Mouse (Mus musculus) frontal cortex, postnatal 36 days (tissue): ENCODE results near the gene Gpr156.
A peak's percentile ranks its signal among the peaks of the same experiment; 100 is the strongest.

ENCODE experiments used
- DNase-seq, 2 experiments: peaks; one replicate each; pipeline ENCODE4 v3.0.0; 2022; ENCODE audit warnings: low spot score in 2 of 2

The Gpr156 gene

DNA sequence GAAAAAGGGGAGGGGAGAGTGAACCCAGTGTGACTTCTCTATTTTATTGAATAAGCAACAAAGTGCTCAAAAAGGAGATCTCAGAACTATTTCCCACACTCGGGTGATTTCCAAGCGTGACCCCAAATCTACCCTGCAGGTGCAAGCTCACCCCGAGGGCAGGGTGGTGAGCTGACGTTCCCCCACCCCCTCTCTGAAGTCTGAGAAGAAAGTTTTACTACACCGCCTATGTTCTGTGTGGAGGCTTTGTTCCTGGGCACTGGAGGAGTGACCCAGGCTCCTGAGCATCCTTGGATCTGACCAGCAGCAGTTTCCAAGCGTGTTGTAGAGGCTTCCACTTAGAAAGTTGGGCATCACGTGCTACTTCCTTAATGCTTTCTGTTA is 514 bp downstream of the Gpr156 start:
- DNase-seq = no peak

GRCm38 (mm10) chr16:37919000-37919399 is 2.7 kb downstream of the Gpr156 start:
- DNase-seq = no peak

DNA sequence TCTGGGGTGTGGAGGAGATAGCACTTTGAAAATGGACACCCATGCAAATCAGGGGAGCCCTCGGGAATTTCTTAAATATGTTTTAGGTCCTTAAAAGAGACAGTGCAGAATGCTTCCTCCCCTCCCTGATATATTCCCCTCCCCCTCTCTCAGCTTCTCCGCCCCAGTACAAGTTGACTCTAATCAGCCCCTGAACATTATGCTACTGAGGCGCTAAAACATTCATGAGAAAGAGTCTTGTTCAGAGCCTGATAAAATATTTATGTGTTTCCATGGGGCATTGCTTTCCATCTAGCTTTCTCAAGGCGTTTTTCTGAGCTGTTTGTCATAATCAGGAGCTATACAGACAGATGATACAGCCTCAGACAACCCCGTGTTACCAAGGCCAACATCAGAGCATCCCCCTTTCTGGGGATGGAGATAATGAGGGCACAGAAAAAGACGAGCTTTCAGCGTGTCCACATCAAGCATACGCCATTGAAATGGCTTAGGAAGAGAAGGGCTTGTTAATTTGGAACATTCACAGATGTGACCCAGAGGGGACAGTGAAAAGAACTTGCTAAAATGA is 4.6 kb downstream of the Gpr156 start:
- DNase-seq = no peak

GRCm38 (mm10) chr16:37926087-37926486 is 9.8 kb downstream of the Gpr156 start:
- DNase-seq = no peak

- no peak for DNase-seq
Measured at GRCm38 (mm10) chr16:37927117-37927516, 10.8 kb downstream of the Gpr156 start.

GRCm38 (mm10) chr16:37929006-37929405 is 12.7 kb downstream of the Gpr156 start:
- no peak for DNase-seq

GRCm38 (mm10) chr16:37929626-37930025 is 13.3 kb downstream of the Gpr156 start:
- no peak for DNase-seq

DNA sequence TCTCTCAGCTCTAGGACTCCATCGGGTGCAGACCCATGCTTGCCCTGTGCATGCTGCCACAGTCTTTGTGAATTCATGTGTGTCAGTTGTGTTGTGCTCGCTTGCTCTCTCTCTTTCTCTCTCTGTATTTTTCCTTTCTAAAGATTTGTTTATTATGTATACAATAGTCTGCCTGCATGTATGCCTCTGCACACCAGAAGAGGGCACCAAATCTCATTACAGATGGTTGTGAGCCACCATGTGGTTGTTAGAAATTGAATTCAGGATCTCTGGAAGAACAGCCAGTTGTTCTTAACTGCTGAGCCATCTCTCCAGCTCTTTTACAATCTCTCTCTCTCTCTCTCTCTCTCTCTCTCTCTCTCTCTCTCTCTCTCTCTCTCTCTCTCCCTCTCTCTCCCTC is 18.6 kb downstream of the Gpr156 start:
- no peak for DNase-seq

DNA sequence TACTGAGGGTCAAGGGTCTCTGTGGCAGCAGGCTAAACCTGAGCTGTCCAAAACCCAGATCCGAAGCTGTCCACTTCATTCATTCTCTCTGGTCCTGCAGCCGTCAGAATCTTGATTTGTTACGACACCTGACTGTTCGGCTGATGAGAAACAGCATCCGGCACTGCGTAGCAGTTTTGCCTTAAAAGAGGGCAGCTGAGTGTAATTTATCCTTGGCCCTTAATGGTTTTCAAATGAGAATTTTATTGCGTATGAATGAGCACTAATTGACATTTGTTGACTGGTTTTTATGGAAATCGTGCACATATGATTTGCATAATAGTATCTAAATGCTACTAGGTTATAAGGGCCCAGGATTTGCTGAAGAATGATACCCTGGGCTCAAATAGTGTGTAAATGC is 21.0 kb downstream of the Gpr156 start:
- no peak for DNase-seq

- DNase-seq = peak; percentile 56 to 81
Measured at GRCm38 (mm10) chr16:37938125-37939081, 22.1 kb downstream of the Gpr156 start.

GRCm38 (mm10) chr16:37939082-37939863 is 23.0 kb downstream of the Gpr156 start:
- no peak for DNase-seq

GRCm38 (mm10) chr16:37940291-37940690 is 24.0 kb downstream of the Gpr156 start:
- DNase-seq = no peak

DNA sequence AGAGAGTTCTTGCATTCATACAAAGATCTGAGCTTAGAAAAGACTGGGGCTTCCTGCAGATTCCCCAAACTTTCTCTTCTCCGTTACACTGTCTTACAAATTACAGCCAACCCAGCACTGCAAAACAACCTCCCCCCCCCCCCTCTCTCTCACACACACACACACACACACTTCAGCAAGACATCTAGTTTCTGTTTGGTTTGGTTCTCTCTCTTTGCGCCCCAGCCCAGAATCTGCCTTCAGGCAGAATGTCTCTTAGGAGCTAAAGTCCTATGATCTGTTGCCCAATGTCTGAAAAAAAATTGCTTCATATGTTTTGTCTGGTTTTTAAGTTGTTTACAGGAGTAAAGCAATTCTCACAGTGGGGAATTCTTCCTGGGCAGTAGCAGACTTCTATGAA is 27.4 kb downstream of the Gpr156 start:
- DNase-seq = no peak

DNA sequence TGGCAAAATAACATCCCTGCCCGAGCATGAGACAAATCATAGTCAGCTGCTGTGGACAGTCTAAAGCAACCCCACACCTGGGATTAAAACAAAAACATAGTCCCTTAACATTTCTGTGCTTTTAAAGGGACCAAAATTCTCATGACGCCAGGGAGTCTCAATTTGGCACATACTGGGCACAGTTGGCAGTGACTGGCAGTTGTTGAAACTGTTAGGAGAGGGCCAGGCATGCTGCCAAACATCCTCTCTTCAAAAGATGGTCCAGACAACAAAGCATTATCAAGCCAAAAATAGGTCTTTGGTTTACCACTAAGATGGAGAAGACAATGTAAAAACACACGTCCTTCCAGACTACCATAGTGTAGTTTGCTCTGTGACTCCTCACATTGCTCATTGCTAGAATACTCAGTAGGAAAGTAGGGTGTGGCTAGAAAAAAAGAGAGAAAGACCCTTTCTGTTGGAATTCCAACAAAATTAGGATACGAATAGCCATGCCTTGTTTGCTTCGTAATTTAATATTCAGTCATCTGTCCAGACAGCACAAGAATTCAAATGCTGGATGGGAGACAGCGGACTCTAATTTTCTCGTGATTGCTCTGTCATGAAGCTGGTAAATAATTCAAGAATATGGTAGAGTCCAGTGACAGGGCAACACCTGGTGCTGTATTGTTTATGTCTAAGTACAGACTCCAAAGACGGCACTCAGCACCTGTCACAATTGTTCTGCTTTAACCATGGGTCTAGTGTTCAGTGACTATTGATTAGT is 28.9 kb downstream of the Gpr156 start:
- peak in 1 of 2 experiments; percentile 36 for DNase-seq

DNA sequence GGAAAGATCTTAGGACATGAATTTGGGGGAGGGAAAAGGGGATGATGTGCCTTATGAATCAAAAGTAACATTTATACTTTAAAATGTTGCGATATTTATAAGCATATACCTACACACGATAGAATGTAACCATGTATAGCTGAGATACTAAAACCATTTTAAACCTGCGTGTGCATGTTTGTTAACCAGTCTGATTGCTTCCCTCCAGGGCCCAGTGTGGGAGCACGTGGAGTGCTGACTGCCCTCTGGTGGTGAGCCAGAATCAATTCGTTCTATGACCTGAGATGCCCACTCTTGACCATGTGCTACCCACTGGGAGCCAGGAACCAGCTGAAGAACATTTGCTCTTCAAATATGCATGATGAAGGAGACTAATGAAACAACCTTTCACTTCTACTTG is 30.9 kb downstream of the Gpr156 start:
- peak; percentile 42 to 47 for DNase-seq

DNA sequence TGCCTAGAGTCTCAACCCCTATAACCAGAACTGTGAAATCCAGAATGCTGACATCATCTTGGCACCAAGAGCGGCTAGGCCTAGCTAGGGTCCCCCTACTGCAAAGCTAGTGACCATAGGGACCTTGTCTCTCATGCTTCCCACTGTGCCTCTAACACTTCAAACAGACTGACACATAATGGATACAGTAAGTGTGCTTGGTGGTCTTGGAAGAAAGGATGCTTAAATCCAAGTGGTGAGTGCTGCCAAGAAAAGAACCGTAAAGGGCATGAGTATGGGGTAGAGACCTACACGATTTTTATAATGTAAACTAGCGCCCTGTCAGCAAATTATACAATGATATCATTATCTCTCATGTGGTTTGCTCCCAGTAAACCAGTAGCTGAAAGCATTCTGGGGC is 32.1 kb downstream of the Gpr156 start:
- DNase-seq = no peak

DNA sequence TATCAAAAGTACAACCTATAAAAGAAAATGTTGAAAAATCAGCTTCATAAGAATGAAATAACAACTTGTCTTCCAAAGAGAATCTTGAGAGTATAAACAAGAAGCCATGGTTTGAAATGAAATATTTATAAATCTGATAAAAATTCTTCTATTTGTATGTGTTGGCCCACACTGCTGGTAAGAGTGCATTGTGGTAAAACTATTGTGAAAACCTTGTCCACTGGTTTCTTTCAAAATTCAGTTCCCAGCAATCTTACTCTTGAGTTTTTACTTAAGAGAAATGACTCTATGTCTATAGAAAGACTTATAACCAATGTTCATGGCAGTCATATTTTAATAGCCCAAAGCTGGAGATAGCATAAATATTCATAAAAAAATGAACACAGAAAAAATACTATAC is 34.9 kb downstream of the Gpr156 start:
- no peak for DNase-seq

GRCm38 (mm10) chr16:37953186-37953585 is 36.9 kb downstream of the Gpr156 start:
- DNase-seq = no peak

DNA sequence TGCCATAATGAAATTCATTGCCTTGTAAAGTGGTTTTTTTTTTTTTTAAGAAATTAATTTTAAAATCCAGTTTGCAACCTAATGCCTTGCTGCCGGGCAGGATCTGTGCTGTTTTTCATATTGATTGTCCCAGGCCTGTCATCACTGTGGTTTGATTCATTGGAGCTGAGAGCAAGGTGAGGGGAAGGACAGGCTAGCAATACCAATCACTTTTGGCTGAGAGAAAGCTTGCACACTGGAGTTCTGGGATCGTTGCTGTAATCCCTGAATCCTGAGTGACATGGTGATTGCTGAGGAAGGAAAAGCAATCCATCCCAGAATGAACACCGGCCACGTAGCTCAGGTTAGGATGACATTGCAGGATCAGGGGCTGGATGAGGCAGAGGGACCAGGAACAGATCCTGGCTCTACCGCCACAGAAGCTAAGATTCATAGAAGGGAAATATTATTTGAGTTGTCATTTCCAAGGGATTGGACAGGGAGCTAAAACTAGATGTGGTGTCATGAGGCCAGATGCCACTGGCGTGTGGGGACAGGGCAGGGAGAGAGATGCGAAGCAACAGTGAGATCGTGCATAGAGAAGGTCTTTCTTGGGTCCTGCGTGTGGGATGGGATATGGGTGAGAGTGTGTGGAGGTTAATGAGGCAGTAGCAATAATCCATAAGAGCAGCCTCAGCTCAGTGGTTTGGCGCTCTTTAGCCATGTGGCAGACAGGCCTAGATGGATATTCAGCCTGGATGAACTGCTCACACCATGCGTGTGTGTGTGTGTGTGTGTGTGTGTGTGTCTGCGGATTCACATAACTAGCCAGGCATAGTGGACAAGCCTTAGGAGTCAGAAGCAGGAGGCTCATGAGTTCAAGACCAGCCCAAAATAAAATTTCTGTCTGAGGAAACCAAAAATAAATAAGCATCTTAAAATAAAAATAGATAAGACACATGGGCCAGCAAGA is 38.0 kb downstream of the Gpr156 start:
- no peak for DNase-seq

- no peak for DNase-seq
Measured at GRCm38 (mm10) chr16:37955336-37955917, 39.1 kb downstream of the Gpr156 start.
